Mouse (Mus musculus): ENCODE measurements around the gene Susd1. TPM values are rescaled to one million over a fixed set of nuclear protein-coding genes. Genes with fewer than 3 reads are reported as not detected.

The Susd1 gene
- total RNA-seq, 2 experiments from 2014 or later: 5.5 to 7.3 TPM

DNA sequence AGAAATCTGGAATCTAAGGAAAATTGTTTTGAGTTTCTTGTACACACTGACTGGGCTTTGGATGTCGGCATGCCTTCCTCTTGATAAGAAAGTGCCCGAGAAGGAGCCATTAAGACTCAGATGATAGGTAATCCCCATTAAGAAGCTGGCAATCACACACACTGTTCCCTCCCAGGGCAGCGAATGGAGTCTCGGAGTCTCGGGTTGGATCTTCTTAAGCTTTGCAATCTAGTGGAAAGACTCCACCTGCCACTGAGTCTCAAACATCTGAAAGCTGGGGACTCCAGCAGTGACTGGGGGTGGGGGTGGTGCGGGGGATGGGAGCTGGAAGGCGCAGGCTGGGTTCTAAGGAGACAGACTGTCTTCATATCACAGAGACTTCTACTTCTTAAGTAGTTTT is 156.3 kb downstream of the Susd1 start:
- DNase-seq: no peak

DNA sequence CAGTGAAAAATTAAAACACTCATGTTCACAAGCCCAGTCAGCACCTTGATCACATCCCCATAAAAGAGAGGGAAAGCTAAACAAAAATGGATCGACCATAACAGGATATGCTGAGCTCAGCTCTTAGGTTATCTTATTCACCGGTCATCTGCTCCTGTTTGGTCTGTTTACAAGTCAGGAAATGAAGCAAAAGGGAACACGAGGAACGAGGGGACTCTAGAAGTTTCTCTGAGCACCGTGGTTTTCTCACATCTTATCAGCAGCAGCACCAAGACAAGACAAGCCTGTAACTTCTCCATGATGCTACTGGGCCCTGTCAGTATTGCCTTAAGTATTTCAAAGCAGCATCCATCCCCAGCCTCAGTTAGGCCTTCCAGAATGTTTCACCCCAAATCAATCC is 157.6 kb downstream of the Susd1 start:
- no peak for DNase-seq

DNA sequence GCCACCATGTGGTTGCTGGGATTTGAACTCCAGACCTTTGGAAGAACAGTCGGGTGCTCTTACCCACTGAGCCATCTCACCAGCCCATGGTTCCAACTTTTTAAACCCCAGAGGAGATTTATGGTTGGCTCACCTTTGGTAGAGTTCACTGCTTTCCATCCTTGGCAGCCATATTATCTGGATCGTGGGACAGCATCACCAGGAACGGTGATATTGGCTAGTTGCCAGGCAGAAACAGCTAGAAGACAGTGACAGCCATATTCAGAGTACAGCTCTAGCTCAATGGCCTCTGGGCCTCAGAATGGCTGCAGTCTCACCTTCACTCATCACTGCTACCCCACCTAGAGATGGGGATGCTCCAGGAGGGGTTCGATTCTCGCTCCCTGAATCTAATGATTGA is 159.3 kb downstream of the Susd1 start:
- DNase-seq: no peak

DNA sequence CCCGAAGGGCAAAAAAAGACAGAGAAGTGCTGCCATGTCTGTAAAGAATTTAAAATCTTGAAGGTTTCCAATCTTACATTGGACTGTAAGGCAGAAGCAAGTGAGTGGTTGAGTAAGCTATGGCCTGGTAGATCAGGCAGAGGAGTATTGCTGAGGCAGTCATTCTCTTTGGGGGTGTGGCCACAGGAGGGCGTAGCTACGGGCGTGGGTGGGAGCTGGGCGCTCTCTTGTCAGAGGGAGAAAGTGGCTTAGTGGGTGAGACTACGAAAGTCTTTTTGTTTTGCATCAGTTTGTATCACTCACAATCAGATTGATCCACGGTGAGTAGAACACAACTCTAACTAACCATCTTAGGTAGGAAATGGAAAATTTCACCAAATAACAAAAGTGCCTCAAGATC is 160.0 kb downstream of the Susd1 start:
- no peak for DNase-seq

DNA sequence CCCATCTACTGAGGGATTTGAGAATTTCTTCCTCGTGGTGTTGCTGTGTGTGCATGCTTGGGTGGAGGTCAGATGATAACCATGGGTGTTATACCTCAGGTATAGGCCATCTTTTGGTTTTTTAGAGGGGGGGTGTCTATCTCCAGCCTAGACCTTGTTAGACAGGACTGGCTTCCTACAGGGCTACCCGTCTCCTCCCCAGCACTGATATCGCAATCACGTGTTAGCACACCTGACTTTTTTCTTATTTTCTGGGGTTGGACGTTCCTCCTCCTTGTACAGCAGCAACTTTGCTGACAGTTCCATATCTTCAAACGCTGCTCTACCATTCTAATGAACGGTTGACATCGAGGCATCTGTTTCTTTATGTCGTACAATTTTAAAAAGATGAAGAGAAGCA is 160.5 kb downstream of the Susd1 start:
- DNase-seq: no peak

DNA sequence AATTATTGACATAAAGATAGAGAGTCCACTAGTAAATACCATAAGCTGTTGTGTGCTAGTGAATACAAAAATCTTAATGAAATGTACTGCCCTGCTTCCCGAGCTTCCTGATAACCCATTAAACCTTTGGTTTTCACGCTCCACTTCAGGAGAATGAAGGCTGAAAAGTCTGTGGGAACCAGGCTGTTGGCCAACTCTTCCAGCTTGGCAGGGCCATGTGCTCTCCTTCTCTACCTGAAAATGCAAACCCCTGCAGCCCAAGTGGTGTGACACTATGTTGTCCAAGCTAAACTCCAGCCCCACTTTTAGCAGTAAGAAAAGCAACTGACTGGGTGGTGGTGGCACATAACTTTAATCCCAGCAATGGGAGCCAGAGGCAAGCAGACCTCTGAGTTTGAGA is 162.5 kb downstream of the Susd1 start:
- no peak for DNase-seq

DNA sequence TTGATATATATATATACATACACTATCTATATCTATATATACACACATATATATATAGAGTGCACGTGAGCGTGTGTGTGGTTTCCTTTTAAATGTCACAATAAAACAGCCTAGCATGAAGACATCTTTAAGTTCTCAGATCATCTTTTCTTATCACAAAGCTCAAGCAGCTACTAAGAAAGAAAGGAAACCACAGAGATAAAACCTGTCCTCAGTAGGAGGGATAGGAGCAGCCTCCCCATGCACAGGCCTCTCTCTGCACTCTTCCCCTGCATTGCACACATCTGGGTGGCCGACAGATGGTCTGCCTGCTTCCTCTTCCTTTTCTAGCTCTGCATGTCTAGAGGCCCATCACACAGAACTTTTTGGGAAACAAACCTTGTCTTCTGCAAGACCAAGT is 162.9 kb downstream of the Susd1 start:
- DNase-seq: no peak

DNA sequence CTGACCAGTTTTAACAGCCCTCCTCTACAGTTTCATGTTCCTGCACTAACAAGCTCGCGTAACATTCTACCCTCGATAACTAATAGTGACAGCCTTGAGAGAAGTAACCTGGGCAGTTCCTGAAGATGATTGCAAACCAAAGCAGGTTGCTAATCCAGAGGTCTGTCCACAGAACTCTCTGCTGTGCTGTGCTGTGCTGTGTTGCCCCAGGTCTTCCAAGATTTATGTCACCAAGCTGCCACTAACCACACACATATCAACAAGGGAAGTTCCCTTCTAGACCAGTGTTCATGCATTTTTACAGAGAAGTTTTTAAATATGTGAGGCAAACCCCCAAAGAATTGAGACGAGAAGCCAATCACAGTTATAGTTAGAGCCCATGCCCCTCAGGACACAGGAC is 164.3 kb downstream of the Susd1 start:
- no peak for DNase-seq

DNA sequence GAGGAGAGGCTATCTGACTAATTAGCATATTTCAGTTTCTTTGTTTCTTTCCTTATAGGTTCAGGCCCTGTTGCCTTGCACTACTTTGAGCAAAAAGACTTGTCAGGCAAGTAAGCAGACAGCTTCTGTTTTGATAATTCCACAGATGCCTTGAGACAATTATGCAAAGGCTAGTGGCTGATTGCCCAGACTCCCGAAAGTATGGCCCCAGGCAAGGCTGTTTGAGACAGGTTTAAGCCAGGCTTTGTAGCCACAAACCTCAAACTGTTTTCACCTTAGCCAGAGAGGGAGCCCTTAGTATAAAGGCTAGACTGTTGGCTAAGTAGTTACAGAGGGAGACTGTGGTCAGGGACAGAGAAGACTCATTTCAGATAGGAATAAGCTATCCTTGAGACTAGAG is 165.1 kb downstream of the Susd1 start:
- DNase-seq: no peak

DNA sequence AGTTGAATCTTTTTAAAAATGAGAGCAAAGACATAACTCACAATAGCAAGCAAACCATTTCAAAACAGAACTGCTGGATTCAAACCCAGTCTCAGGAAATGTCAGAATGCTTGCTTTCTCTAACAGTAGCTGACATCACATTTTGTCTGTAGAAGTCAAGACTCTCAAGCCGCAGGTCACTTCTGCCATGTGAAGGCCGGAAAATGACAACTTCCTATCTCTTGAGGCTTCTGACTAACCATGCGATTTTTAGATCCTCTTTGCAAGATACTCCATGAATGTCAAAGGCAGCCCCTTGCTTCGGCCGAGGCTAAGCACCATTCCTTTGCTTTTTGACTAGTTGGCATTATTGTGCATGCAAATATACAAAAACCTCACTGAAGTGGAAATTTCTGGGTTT is 172.8 kb downstream of the Susd1 start:
- no peak for DNase-seq

DNA sequence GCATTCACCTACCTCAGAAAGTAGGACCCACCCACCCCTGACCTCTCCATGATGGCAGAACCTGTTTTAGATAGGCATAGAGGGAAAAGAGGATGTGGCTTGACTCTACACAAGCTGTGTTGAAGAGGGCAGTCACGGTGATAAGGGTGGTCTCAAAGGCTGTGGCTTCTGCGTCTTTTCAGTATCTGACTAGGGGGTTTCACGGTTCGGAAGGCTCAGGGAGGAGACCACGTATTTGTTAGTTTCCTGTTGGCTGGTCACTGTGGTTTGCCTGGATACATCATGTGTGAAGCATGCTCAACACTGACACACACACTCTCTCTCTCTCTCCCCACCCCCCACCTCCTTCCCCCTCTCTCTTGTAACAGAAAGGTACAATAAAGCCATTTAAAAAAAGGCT is 173.3 kb downstream of the Susd1 start:
- no peak for DNase-seq

Other genes starting within 250 kb of the Susd1 start
- gene Ugcg, start 249.4 kb downstream of the Susd1 start, total RNA-seq (2021): 10 to 100 TPM; 36.0 to 45.7 TPM
- 100 to 1,000 TPM; 115 TPM for gene Ptbp3, start 110.7 kb upstream of the Susd1 start, total RNA-seq (2021)
- 100 to 1,000 TPM; 145 to 155 TPM for gene Hsdl2, start 142.9 kb upstream of the Susd1 start, total RNA-seq (2021)
- 10 to 100 TPM; 14.7 to 19.0 TPM for gene E130308A19Rik, start 187.6 kb upstream of the Susd1 start, total RNA-seq (2021)